Mouse (Mus musculus) natural killer cell, adult 2 months (primary cell): ENCODE results near the gene Hoxc11.

Source experiments
- DNase-seq, 2 experiments: peaks; one replicate each; pipeline ENCODE4 v3.0.0; 2022; ENCODE audit warnings: low spot score in 2 of 2

Gene Hoxc11

DNA sequence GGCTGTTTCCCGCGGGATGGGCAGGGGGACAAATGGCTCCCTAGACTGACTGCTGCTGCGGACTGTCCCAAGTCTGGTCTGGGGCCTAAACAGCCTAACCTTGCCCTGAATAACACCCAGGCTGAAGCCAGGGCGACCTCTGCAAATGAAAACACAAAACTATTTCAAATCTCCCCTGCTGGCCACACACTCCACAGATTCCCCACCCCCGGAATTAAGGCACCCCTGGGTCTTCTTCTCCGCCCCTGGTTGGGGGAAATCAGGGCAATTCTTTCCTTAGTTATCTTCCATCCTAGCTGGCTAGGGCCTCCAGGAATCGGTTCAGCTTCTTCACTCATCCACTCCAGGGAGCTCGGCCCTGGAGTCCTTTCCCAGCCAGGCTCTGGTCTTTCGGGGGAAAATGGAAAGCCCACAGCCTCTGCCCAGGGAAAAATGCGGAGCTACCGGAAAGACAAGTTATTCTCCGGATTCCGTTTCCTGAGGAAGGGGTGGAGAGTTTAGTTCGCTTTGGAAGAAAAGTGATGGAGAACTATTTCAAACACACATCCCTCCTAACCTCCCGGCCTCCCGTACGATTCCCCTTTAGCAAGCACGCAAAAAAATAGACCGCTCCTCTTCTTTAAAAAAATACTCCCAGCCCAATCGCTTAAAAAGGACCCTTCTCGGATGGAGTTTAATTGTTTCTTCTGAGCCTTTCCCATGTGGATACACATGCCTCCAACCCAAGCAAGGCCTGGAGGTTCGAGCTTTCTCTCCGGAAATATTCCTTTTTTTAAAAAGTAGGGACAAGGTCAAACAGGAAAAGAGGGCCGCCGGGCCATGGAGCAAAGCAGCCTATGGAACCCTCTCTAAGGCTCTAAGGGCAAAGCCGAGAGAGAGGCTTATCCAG is 11.0 kb downstream of the Hoxc11 start:
- DNase-seq, result no peak

DNA sequence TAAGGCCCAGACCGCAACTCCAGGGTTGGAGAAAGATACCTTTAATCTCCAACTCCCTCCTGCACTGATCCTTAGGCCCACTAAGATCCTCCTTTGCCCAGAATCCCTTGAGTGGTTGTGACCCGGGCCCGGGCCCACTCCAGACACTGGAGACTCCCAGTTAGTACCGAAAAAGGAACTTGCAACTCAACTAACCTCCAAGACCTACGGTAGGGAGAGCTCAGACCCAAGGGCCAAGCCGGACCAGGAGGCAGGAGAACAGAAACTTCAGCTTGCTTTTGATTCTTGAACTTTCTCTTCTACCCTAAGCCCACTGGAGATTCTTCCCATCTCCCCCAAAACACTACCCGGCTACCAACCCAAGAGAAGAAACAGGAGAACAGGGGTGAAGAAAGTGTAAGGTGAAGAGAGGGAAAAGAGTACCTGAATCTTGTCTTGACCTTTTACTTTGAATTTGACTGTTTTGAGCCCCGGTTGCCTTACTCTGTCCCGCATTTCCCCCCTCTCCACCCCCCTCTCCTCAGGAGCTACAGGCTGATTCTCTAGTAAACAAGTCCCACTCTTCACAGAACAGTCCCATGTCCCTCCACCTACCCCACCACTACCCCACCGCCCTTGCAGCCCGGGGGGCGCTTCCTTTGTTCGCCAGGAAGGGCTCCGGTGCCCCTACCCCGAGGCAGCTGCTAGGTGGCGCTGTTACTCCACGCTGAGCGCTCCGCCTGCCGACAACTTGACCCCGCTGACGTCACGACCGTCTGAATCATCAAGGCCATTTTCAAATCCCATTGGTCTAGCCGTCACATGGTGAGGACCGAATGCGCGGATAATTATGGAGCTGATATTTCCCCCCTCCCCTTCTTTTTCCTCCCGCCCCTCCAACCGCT is 11.9 kb downstream of the Hoxc11 start:
- peak; percentile 84 to 87 for DNase-seq

DNA sequence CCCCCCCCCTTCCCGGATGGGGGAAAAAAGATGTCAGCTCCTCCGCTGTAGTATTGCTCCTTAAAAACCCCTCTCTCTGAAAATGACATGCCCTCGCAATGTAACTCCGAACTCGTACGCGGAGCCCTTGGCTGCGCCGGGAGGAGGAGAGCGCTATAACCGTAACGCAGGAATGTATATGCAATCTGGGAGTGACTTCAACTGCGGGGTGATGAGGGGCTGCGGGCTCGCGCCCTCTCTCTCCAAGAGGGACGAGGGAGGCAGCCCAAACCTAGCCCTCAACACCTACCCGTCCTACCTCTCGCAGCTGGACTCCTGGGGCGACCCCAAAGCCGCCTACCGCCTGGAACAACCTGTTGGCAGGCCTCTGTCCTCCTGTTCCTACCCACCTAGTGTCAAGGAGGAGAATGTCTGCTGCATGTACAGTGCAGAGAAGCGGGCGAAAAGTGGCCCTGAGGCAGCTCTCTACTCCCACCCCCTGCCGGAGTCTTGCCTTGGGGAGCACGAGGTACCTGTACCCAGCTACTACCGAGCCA is 12.6 kb downstream of the Hoxc11 start, which contains the start of gene Hoxc10:
TSS of gene Hoxc10 (plus strand) at position 21 of the 536 bp plus-strand sequence.
- DNase-seq, result no peak

DNA sequence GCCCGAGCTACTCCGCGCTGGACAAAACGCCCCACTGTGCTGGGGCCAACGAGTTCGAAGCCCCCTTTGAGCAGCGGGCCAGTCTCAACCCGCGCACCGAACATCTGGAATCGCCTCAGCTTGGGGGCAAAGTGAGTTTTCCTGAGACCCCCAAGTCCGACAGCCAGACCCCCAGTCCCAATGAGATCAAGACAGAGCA is 13.0 kb downstream of the Hoxc11 start, which contains the start of gene Hoxc5:
TSS of gene Hoxc5 (plus strand) at position 132 of the 199 bp plus-strand sequence.
- DNase-seq, result no peak

DNA sequence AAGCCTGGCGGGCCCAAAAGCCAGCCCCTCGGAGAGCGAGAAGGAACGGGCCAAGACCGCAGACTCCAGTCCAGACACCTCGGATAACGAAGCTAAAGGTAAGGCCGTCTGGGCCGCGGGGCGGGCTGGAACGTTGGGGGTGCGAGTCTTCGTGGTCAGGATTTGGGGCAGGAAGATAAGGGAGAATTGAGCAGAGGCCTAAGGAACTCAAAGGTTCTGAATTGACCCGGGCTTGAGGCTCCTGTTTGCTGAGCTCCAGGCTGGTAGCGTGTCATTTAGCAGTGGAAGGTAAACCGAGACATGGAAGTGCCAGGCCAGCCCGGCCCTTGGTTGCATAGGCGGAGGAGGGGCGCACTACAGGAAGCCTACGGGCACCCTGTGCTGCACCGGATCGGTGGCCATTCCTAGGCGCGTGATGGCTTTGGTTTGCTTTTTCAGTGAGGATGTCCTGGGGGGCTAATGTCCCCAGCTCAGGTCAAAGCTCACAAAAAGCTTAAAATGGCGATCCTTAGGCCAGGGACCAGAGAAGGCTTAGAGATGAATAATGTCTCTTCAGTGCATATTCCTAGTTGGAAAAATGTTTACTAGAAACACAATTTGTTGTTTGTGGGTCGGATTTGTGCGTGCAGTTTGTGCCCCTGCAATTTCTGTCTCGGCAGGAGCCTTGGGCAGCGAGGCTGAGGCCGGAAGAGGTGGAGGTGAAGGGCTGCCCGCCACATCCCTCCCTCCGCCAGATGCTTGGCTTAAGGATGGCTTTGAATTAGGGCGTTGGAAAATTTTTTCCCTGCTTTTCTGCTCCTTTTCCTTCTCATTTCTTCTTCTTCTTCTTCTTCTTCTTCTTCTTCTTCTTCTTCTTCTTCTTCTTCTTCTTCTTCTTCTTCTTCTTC is 13.5 kb downstream of the Hoxc11 start:
- no peak for DNase-seq

DNA sequence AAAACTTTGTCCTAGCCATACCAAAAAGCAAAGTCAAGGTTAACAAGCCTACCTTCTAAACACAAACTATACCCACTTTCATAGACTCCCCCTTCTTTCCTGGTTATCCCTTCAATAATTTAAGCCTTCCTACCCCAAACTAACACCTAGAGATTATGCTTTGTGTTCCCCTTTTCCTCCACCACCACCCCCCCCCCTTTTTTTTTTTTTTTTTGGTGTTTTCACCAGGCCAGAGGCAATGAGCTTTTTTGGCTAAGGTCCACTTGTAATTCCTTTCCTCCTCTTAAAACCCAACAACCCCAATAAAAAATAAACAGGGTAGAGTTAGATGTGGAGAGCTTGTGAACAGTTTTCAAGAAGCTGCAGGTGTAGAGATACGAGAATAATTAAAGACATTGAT is 15.1 kb downstream of the Hoxc11 start:
- DNase-seq, result no peak

DNA sequence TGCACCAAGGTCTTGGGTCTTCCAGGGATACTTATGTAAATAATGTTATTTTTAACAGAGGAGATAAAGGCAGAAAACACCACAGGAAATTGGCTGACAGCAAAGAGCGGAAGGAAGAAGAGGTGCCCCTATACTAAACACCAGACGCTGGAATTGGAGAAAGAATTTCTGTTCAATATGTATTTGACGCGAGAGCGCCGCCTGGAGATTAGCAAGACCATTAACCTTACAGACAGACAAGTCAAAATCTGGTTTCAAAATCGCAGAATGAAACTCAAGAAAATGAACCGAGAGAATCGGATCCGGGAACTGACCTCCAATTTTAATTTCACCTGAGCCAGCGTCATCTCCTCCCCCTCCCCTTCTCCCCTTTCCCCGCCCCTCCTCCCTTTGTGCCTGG is 16.5 kb downstream of the Hoxc11 start:
- DNase-seq, result no peak

DNA sequence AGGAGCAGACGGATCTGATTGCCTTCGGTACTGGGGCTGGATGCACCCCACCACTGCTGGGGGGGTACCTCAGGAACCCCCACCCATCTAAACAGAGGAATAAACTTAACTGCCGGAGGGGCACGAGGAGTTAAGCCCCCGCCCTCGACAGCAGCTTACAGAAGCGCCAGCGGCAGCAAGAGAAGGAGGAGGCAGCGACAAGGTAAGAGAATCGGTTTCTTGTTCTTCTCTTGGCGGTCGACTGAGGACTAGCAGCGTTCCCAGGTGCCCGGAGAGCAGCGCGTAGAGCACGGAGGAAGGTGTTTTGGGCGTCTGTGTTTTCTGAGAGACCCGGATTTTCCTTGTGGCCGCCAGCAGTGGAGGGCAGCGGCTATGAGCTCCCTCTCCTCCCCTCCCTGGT is 18.0 kb downstream of the Hoxc11 start:
- no peak for DNase-seq

DNA sequence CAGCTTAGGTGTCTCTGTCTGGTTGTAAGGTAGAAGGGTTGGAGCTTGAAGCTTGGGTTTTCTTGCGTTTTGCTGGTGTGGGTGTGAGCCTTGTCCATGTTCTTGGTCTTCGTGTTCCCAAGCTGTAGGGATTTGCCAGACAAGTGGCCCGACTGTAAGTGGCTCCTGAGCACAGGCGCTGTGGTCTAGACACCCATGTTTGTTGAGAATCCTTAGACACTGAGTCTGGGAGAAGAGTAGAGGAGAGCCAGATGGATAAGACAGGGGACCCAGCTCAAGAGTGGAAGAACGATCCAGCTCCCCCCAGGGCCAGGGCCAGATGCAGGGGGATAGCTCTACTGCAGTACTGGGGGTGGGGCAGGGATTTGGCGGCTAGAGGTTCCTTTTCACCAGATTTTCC is 18.5 kb downstream of the Hoxc11 start:
- DNase-seq, result no peak

DNA sequence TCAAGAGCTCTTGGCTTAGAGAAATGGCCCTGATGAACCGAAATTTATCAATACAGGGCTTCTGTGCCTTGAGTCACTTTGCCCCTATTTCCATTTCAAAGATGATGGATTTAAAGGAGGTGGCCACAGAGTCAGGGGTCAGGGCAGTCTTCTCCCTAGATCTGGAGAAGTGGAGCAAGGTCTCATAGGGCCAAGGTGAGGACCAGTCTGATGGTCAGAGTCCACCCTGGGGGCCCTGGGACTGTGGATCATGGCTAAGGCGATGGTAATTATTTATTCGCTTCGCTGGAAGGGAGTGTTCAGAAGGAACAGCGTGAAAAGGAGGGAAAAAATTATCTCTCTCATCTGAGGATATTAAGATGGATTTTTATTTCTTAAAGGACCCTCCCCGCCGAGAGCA is 20.8 kb downstream of the Hoxc11 start:
- no peak for DNase-seq

DNA sequence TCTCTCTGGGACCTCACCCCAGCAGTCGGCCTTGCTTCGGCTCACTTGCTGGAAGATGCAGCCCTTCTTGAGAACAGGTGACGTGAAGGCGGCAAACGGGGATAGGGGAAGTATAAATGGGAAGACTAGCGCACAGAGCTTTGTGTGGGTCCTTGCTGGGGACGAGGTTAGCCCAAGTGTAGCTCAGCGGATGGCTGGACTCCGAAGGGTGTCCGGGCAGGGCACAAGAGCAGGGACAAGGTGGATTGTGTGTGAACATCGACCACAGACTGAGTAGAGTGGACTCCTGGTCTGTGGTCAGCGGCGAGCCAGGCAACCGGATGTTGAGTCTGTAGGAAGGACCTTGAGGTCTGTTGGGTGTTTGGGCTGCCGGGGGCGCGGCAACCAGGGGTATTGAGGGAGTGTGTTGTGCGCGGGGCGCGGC is 21.5 kb downstream of the Hoxc11 start:
- DNase-seq, result peak in 1 of 2 experiments; percentile 39

DNA sequence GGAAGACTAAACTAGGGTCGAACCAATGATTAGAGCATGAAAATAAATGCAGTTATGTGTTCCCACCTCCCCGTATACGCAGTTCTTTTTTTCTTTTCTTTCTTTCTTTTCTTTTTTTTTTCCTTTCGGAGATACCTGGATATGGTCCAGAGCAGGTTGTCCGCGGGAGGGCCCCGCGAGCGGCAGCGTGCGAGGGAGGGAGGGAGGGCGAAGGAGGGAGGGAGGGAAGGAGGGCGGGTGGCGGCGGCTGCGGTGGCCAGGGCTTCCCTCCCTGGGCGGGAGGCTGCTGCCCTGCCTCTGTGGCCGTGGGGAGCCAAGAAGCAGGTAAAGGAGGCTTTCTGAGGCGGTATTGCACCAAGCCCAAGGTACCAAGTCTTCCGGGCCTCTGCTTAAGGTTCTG is 21.9 kb downstream of the Hoxc11 start, which contains the start of gene Hoxc9:
TSS of gene Hoxc9 (plus strand) at position 269 of the 400 bp plus-strand sequence.
- no peak for DNase-seq

DNA sequence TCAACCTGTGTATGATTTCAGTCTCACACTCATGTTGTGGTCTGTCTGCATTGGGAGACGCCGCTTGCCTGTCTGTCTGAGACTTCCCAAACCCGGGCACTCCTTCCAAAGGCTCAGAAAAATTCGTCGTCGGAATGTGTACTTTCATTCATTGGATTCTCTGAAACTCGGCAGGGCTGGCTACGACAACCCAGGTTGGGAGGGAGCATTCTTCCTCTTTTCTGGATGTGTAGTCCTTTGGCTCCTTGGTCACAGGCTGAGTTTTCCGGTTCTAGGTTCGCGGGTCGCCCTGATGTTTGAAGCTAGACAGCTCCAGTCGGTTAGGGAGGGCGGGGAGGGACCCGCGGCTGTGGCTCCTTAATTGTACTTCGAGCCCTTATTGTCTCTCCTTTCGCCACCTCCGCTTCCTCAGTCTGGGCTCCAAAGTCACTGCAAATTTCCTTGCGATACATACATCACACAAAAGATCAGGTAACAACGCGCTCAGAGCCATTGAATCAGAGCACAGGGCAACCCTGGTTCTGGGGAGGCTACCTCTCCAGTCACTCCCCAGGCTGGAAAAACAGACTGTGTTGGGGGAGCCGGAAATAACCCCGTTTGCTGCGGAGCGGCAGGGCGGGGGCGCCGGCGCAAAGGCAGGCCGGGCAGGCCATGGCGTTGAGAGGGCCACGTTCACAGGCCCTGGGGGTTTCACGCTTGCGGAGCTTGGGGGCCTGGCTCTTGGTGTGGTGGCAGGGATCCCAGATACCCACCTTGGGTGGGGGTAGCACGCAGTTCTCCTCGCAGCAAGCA is 22.6 kb downstream of the Hoxc11 start:
- DNase-seq, result no peak

DNA sequence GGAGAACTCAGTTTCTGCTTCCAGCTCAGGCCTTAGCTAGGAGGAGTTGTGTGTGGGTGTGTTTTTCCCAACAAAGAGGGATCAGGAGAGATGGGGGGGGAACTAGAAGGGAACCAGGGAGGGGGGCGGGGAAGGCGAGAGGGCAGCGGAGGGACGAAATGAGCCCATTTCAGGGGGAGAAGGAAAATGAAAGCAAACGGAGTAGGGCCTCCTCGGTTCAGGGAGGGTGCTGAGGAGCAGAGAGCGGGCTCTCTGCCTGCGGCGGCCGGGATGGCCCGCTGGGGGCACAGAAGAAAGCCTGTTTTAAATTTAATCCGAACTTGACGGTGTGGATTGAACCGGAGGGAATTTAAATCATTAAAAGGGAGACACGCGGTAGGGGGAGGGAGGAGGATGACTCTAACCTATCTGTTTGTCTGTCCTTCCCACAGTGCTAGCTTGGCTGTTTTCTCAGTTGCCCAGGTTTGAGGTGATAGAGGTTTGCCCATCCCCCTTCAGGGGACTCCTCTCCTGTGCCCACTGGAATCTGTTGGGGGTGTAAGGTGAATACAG is 23.3 kb downstream of the Hoxc11 start:
- DNase-seq, result no peak

DNA sequence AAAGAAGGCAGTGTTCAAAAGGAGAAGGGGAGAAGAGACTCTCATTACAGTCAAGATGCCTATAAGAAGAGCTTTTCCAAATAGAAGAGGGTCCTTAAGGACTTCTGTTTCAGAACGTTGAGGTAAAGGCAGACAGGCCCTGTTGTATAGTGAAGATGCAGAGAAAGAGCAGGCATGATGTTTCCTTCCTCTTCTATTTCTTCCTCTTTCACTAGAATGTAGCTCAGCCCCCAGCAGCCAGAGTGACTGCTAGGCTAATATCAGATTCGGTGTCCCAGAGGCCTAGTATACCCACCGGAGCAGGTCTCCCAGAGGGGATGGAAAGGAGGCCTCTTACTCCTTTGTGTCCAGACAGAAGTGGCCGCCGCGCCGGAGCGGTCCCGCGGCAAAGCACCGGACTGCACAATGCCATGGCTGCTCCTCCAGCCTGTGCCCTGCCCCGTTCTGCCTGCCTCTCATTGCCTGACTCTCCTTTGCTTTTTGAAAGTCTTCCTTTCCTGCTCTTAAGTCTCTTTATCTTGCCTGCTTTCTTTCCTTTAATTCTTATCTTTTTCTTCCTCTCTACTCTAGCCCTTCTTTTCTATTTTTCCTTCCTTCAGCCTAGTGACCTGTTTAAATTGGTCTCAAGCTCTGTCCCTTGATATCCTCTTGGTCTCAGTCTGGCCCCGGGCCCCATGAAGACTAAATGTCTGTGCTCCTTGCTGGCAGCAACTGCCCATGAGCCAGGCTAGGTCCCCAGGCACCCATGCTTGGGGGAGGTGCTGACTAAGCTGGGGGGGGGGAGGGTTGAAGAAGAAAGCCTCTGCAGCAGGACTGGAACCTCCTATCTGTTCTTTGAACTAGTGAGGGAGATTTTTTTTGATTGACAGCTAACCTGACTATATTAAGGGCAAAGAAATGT is 24.6 kb downstream of the Hoxc11 start:
- no peak for DNase-seq

DNA sequence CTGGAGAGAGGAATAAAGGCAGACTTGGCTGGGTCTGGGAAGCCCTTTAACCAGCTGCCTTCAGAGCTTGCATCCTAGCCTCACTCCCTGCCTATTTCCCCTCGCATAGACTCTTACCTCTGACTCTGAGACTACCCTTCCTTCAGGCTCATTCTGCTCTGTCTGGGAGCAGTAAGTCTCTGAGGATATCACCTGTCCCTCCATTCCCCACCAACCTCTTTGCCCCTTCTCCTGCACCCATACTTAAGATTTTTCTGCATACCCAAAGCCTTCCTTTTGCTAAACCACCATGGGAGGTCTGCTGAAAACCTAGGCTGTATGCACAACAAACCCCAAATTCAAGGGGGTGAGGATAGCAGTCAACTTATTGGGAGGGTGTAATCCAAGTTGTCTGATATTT is 25.7 kb downstream of the Hoxc11 start:
- no peak for DNase-seq

DNA sequence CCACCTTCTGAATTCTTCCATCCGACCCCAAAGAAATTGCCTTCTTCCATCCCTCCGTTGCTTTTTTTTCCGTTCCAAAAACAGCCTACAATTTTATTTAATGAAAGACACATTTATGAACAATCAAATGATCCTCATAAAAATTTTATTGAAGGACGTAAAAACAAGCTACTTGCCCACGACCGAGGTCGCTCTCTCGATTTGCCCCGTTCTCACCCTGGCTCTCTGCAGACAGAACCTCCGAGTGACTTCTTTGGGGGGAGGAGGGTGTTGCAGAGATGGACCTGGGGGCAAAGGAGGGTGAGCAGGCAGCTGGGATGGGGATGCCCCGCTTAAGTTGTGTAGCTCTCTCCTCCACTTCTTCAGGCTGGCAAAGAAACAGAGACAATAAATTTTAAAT is 26.1 kb downstream of the Hoxc11 start:
- DNase-seq, result no peak

DNA sequence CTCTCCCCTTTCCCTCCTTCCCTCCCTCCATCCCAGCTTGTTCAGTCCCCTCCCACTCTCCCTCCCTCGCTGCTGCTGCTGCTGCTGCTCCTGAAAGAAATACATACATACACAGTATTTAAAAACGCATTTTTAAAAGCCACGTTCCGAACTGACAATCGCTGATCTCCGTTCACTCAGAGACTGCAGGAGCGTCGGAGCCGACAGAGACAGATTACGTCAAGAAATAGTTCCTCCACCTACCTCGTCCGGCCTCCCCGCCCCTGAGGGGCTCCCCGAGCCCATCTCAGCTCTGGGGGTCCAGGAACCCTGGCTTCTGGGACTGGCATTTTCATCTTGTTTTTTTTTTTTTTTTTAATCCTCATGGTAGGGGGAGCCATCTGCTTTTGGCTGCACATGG is 26.7 kb downstream of the Hoxc11 start:
- no peak for DNase-seq
